In genomic region chr4:142307321-142307720, GRCm38 (mm10) we compare ENCODE assay signal across 14 mouse cellular contexts.
"Had no signal": no experiment of that assay in that cellular context is flagged by ENCODE, and none has a peak within 500 bp of the region (broad histone marks: within the 10 kb centered on the region; RNA-seq: fewer than 3 reads in every experiment).

No protein-coding gene starts in this region.

- H3K27ac ChIP-seq: hindbrain, postnatal 0 days; left cerebral cortex, adult 2 months; limb, embryonic 10.5 days; liver, embryonic 15.5 days; lung, embryonic 15.5 days; macrophage; midbrain, embryonic 13.5 days; stomach, embryonic 15.5 days had no signal

- H3K4me2 ChIP-seq: liver, embryonic 11.5 days; liver, embryonic 15.5 days; lung, embryonic 15.5 days; midbrain, embryonic 13.5 days; stomach, embryonic 15.5 days had no signal

- H3K9ac ChIP-seq: liver, embryonic 15.5 days; lung, embryonic 15.5 days; midbrain, embryonic 13.5 days; stomach, embryonic 15.5 days had no signal

- DNase-seq: kidney, postnatal 14 days; lung, postnatal 14 days; right cerebral cortex, postnatal 14 days; thymus, adult 2 months; thymus, postnatal 25 days had no signal

- ATAC-seq: hindbrain, postnatal 0 days; midbrain, embryonic 13.5 days had no signal

- H3K9me3 ChIP-seq: limb, embryonic 10.5 days; liver, embryonic 15.5 days; lung, embryonic 15.5 days; stomach, embryonic 15.5 days had no signal

- H3K4me1 ChIP-seq: liver, embryonic 15.5 days had no signal

- H3K27me3 ChIP-seq: liver, embryonic 15.5 days; lung, embryonic 15.5 days; midbrain, embryonic 13.5 days; stomach, embryonic 15.5 days had no signal

- H3K36me3 ChIP-seq: liver, embryonic 15.5 days; lung, embryonic 15.5 days; stomach, embryonic 15.5 days had no signal

- H3K4me3 ChIP-seq: left cerebral cortex, adult 2 months; limb, embryonic 10.5 days; liver, embryonic 15.5 days; lung, embryonic 15.5 days; midbrain, embryonic 13.5 days; stomach, embryonic 15.5 days had no signal
